Mouse (Mus musculus): ENCODE results near the gene Scgb1b20. TPM values are rescaled to one million over a fixed set of nuclear protein-coding genes. Genes with fewer than 3 reads are reported as not detected.
"Not testable (repeated sequence)": the region's sequence is repeated elsewhere in the genome, so short reads cannot be mapped to it uniquely, and the experiment has no call there.

The Scgb1b20 gene
- total RNA-seq (2021) = not detected

- DNase-seq = not testable (repeated sequence)
These were observed at the start of gene Scgb1b20 for GRCm38 (mm10) chr7:33372934-33373333. Gene Scgb1b20 (plus strand): TSS chr7:33373234.

- not testable (repeated sequence) for DNase-seq
These were observed 6.8 kb upstream of the Scgb1b20 start, which contains the start of gene Scgb2b20 for GRCm38 (mm10) chr7:33366222-33366621. Gene Scgb2b20 (minus strand): TSS chr7:33366322.

- not testable (repeated sequence) for DNase-seq
These were observed 26.7 kb downstream of the Scgb1b20 start for GRCm38 (mm10) chr7:33399749-33400148.

- no peak for DNase-seq
These were observed 28.6 kb downstream of the Scgb1b20 start for GRCm38 (mm10) chr7:33401650-33402049.

- not testable (repeated sequence) for DNase-seq
These were observed 36.6 kb downstream of the Scgb1b20 start for GRCm38 (mm10) chr7:33409681-33410080.

Other genes starting within 250 kb of the Scgb1b20 start
- gene Scgb2b18, start 199.4 kb upstream of the Scgb1b20 start, total RNA-seq (2021) = not detected
- gene Scgb1b18, start 187.7 kb upstream of the Scgb1b20 start, total RNA-seq (2021) = not detected
- gene Scgb2b19, start 92.9 kb upstream of the Scgb1b20 start, total RNA-seq (2021) = not detected
- gene Scgb1b19, start 85.9 kb upstream of the Scgb1b20 start, total RNA-seq (2021) = not detected
- not detected for gene Scgb2b20, start 6.9 kb upstream of the Scgb1b20 start, total RNA-seq (2021)
- gene Scgb2b21, start 147.2 kb downstream of the Scgb1b20 start, total RNA-seq (2021) = not detected